Mouse (Mus musculus) embryonic facial prominence, embryonic 13.5 days (tissue): ENCODE results near the gene Retnlg. TPM values are rescaled to one million over a fixed set of nuclear protein-coding genes. Genes with fewer than 3 reads are reported as not detected.

Experiments
- ATAC-seq: fragments of 200-750 bp; cut with Nextera tagmentation; 2 replicates; pipeline ENCODE4 v1.8.0; 2017; ENCODE audit warnings: low read depth; ENCODE audit not compliant: insufficient number of reproducible peaks, insufficient read depth, low FRiP score, low TSS enrichment
- H3K27ac ChIP-seq: fragments of 300-500 bp; sonication (generic); 2 replicates; pipeline ENCODE4 v1.5.1; 2015; ENCODE audit warnings: moderate library complexity, mild to moderate bottlenecking, inconsistent platforms
- H3K27me3 ChIP-seq: fragments of 300-500 bp; sonication (generic); 2 replicates; pipeline ENCODE4 v1.6.1; 2015; ENCODE audit warnings: mild to moderate bottlenecking, inconsistent platforms
- H3K36me3 ChIP-seq: fragments of 300-500 bp; sonication (generic); 2 replicates; pipeline ENCODE4 v1.6.1; 2015; ENCODE audit warnings: mild to moderate bottlenecking, inconsistent platforms
- H3K4me1 ChIP-seq: fragments of 300-500 bp; sonication (generic); 2 replicates; pipeline ENCODE4 v1.6.1; 2015; ENCODE audit warnings: inconsistent platforms
- H3K4me2 ChIP-seq: fragments of 300-500 bp; sonication (generic); 2 replicates; pipeline ENCODE4 v1.6.1; 2015; ENCODE audit warnings: moderate library complexity, mild to moderate bottlenecking, inconsistent platforms
- H3K4me3 ChIP-seq: fragments of 300-500 bp; sonication (generic); 2 replicates; pipeline ENCODE4 v1.5.1; 2015; ENCODE audit warnings: mild to moderate bottlenecking, inconsistent platforms
- H3K9ac ChIP-seq: fragments of 300-500 bp; sonication (generic); 2 replicates; pipeline ENCODE4 v1.6.1; 2015; ENCODE audit warnings: mild to moderate bottlenecking, inconsistent platforms
- H3K9me3 ChIP-seq: fragments of 300-500 bp; sonication (generic); 2 replicates; pipeline ENCODE4 v1.6.1; 2016; ENCODE audit warnings: inconsistent platforms
- WGBS: fragments of 180-500 bp; shearing (Covaris S2); methylation state at CpG from one replicate; pipeline ENCODE4 v1.1.7; 2015; ENCODE audit warnings: mixed read lengths; 5-methylcytosine and 5-hydroxymethylcytosine counted together
- polyA plus RNA-seq: library from polyadenylated mRNA; unstranded; fragments of >200 nt; fragmentation: Nextera tagmentation; extraction: Ambion mirVana; gene quantifications from 2 replicates; pipeline ENCODE4 v1.2.1, GENCODE M21; 2015

The Retnlg gene
- polyA plus RNA-seq, 1 experiment from 2014 or later = not detected

DNA sequence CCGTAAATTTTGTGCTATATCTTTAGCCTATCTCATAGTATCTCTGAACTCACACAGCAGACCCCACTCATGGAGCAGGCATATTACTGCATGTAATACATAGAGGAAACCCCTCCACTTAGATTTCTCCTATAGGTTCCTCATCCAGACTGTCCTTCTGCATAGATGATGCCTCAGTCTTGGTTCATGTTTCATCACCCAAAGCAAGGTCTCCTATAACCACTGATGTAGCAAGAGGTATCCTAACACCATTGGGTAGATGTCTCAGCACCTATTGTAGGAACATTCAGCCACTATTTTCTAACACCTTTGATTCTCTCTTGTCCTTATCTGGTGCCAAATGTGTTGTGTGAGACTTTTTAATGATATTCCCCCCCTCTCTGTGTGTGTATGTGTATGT is 667 bp upstream of the Retnlg start:
- Histone ChIP-seq H3K27me3 (no peaks in the 10 kb centered on the region), H3K9me3 (no peaks in the 10 kb centered on the region), H3K4me3 (no peak overlapping the region), H3K36me3 (no peaks in the 10 kb centered on the region), H3K4me2 (no peak overlapping the region), H3K27ac (no peak overlapping the region), H3K9ac (no peak overlapping the region), H3K4me1 (no peaks in the 10 kb centered on the region)
- no peak for ATAC-seq
- WGBS = 92% methylated on average over 1 of the region's 1 CpGs

- H3K9me3 ChIP-seq = no peaks in the 10 kb centered on the region; the same call in 1 of the 2 replicates
- H3K4me3 ChIP-seq = no peak overlapping the region
- H3K9ac ChIP-seq = no peak overlapping the region
- no peak overlapping the region for H3K4me2 ChIP-seq
- no peaks in the 10 kb centered on the region for H3K27me3 ChIP-seq
- H3K27ac ChIP-seq = no peak overlapping the region
- ATAC-seq = no peak
- H3K4me1 ChIP-seq = no peaks in the 10 kb centered on the region
- H3K36me3 ChIP-seq = no peaks in the 10 kb centered on the region
- 68% methylated on average over 2 of the region's 2 CpGs for WGBS
These were observed 18.3 kb downstream of the Retnlg start for GRCm38 (mm10) chr16:48890733-48891132.

DNA sequence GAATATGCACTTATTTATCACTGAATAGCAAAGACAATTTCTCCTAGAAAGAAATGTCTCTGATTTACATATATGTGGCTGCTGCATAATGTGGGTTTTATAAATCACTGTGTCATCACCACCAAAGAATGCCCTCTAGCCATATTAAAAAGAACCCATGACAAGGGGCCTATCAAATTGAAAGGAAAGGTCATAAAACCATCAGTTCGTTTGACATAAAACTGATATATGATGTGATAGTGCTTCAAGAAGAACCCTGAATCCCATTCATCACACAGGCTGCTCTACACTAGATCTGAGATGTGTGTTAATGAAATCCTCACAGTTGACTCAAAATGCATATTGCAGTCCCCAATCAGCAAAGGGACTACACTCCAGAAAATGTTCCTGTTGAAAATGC is 27.4 kb downstream of the Retnlg start:
- Histone ChIP-seq H3K36me3 (no peaks in the 10 kb centered on the region), H3K27me3 (no peaks in the 10 kb centered on the region), H3K4me3 (no peak overlapping the region), H3K4me2 (no peak overlapping the region), H3K9ac (no peak overlapping the region), H3K9me3 (no peaks in the 10 kb centered on the region), H3K4me1 (no peaks in the 10 kb centered on the region), H3K27ac (no peak overlapping the region)
- WGBS = 78% methylated on average over 1 of the region's 1 CpGs
- ATAC-seq = no peak

DNA sequence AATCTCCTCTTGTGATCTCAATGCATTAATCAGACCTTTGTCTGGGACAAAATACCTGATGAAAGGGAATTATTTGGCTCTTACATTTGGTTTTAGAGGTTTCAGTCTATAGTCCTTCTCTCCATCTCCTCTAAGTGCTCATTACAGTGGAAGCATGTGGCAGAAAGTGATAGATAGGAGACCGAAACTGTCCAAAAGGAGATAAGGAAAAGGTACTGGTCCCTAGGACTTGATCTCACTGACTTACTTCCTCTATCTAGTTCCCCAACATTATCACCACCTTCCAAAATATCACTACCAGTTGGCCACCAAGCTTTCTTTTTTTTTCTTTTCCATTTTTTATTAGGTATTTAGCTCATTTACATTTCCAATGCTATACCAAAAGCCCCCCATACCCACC is 38.8 kb downstream of the Retnlg start:
- no peaks in the 10 kb centered on the region for H3K9me3 ChIP-seq
- H3K9ac ChIP-seq = no peak overlapping the region
- H3K27me3 ChIP-seq = no peaks in the 10 kb centered on the region
- H3K27ac ChIP-seq = no peak overlapping the region
- H3K36me3 ChIP-seq = no peaks in the 10 kb centered on the region
- 96% methylated on average over 1 of the region's 1 CpGs for WGBS
- H3K4me1 ChIP-seq = no peaks in the 10 kb centered on the region
- H3K4me3 ChIP-seq = no peak overlapping the region
- H3K4me2 ChIP-seq = no peak overlapping the region
- no peak for ATAC-seq

DNA sequence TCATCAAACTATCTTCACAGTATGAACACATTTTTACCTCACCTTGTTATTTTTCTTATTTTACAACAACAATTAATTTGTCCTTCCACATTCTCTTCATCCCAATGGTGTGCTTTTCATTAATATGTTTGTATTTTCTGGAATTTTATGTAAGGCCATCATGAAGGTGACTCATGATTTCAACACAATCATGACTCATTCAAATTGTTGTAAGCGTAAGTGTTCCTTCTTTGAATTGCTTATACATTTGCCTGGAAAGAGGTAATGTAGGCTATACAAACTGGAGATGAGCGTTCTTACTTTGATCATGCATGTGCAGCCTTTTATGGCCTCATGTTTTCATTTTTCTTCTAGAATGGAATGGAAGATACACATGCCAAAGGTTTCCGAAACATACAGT is 40.8 kb downstream of the Retnlg start:
- Histone ChIP-seq H3K27ac (no peak overlapping the region), H3K9me3 (no peaks in the 10 kb centered on the region), H3K9ac (no peak overlapping the region), H3K4me1 (no peaks in the 10 kb centered on the region), H3K36me3 (no peaks in the 10 kb centered on the region), H3K4me2 (no peak overlapping the region), H3K27me3 (no peaks in the 10 kb centered on the region), H3K4me3 (no peak overlapping the region)
- 95% methylated on average over 3 of the region's 3 CpGs for WGBS
- no peak for ATAC-seq

- no peak overlapping the region for H3K4me2 ChIP-seq
- H3K9ac ChIP-seq = no peak overlapping the region
- no peaks in the 10 kb centered on the region for H3K4me1 ChIP-seq
- no peaks in the 10 kb centered on the region for H3K27me3 ChIP-seq
- no peak overlapping the region for H3K4me3 ChIP-seq
- H3K27ac ChIP-seq = no peak overlapping the region
- ATAC-seq = no peak
- no peaks in the 10 kb centered on the region for H3K9me3 ChIP-seq
- H3K36me3 ChIP-seq = peaks cover 49% of the 10 kb centered on the region
- 91% methylated on average over 1 of the region's 1 CpGs for WGBS
These were observed 51.3 kb downstream of the Retnlg start for GRCm38 (mm10) chr16:48923724-48924123.

Other genes starting within 250 kb of the Retnlg start
- gene Trat1, start 100.6 kb upstream of the Retnlg start, polyA plus RNA-seq = not detected in 2 replicates
- not detected in 2 replicates for gene Retnlb, start 55.8 kb upstream of the Retnlg start, polyA plus RNA-seq
- gene Retnla, start 30.1 kb upstream of the Retnlg start, polyA plus RNA-seq = not detected in 2 replicates
- 37.3 and 38.8 TPM in 2 replicates for gene Dzip3, start 121.5 kb downstream of the Retnlg start, polyA plus RNA-seq
- 30.7 TPM in 2 replicates for gene Cip2a, start 121.6 kb downstream of the Retnlg start, polyA plus RNA-seq
- gene Myh15, start 184.9 kb downstream of the Retnlg start, polyA plus RNA-seq = not detected in 2 replicates